Mouse (Mus musculus): ENCODE results near the gene Cntln.

GRCm38 (mm10) chr4:84944100-84944499 is 60.0 kb downstream of the Cntln start:
- no peak for TF ChIP-seq POLR2A (IDR thresholded peaks at IDR 0.05; ENCODE audit: low read depth, low read length)
- TF ChIP-seq CTCF (conservative IDR thresholded peaks at IDR 0.05; ENCODE audit: insufficient read depth, insufficient read length, low read depth, low read length): no peak
